Mouse (Mus musculus): ENCODE measurements at regions not wholly inside any gene's neighbourhood (a gene's known extent, or its start where the extent isn't known, plus 50 kb on each side); places are given as distances from the start of the nearest gene placed in this dataset.

DNA sequence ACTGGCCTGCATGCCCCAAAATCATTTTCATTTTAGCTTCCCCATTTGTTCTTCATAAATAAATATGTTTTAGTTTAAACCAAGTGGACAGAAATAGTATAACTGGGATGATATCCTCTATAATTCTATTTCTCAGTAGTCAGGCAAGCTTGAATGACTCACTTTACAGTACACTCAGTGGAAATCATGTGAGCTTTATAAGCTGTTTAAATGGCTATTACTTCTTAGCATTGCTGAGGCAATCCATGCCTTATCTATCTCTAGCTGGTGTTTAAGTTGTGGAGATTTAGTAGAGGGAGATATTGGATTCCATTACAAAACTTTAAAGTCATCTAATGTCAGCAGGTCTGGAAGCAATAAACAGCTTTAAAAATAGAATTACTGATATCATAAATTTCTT lies 553.4 kb downstream of the Hdgfl1 start:
- Histone ChIP-seq H3K36me3 (no peaks in the 10 kb centered on the region), H3K9me3 (no peaks in the 10 kb centered on the region), H3K27ac (no peak overlapping the region), H3K4me2 (no peak overlapping the region), H3K4me3 (no peak overlapping the region), H3K27me3 (no peaks in the 10 kb centered on the region), H3K9ac (no peak overlapping the region), H3K4me1 (no peaks in the 10 kb centered on the region)
- no peak for ATAC-seq (ENCODE audit: borderline replicate concordance, extremely low read depth, low FRiP score, low TSS enrichment)

- H3K4me1 ChIP-seq, result no peaks in the 10 kb centered on the region
- no peaks in the 10 kb centered on the region for H3K36me3 ChIP-seq
- H3K27ac ChIP-seq, result no peak overlapping the region
- H3K9ac ChIP-seq, result no peak overlapping the region
- H3K4me3 ChIP-seq, result no peak overlapping the region
- H3K9me3 ChIP-seq, result no peaks in the 10 kb centered on the region
- ATAC-seq (ENCODE audit: borderline replicate concordance, extremely low read depth, low FRiP score, low TSS enrichment), result no peak
- no peaks in the 10 kb centered on the region for H3K27me3 ChIP-seq
- WGBS, result 67% methylated on average over 1 of the region's 1 CpGs
- H3K4me2 ChIP-seq, result no peak overlapping the region
Observed at GRCm38 (mm10) chr13:26205532-26206105, 564.3 kb downstream of the Hdgfl1 start.

- H3K9me3 ChIP-seq, result no peaks in the 10 kb centered on the region
- H3K27ac ChIP-seq, result no peak overlapping the region
- WGBS, result 68% methylated on average over 4 of the region's 4 CpGs
- H3K9ac ChIP-seq, result no peak overlapping the region
- H3K4me3 ChIP-seq, result no peak overlapping the region
- no peak overlapping the region for H3K4me2 ChIP-seq
- H3K4me1 ChIP-seq, result no peaks in the 10 kb centered on the region
- no peaks in the 10 kb centered on the region for H3K36me3 ChIP-seq
- H3K27me3 ChIP-seq, result no peaks in the 10 kb centered on the region
- no peak for ATAC-seq (ENCODE audit: borderline replicate concordance, extremely low read depth, low FRiP score, low TSS enrichment)
Observed at GRCm38 (mm10) chr13:26194646-26195045, 575.3 kb downstream of the Hdgfl1 start.

GRCm38 (mm10) chr13:26183879-26184278 lies 586.1 kb downstream of the Hdgfl1 start:
- WGBS, result 81% methylated on average over 4 of the region's 4 CpGs
- H3K9me3 ChIP-seq, result no peaks in the 10 kb centered on the region
- H3K36me3 ChIP-seq, result no peaks in the 10 kb centered on the region
- no peaks in the 10 kb centered on the region for H3K4me1 ChIP-seq
- no peak overlapping the region for H3K4me3 ChIP-seq
- no peak overlapping the region for H3K4me2 ChIP-seq
- H3K27me3 ChIP-seq, result no peaks in the 10 kb centered on the region
- no peak overlapping the region for H3K9ac ChIP-seq
- H3K27ac ChIP-seq, result no peak overlapping the region
- no peak for ATAC-seq (ENCODE audit: borderline replicate concordance, extremely low read depth, low FRiP score, low TSS enrichment)

DNA sequence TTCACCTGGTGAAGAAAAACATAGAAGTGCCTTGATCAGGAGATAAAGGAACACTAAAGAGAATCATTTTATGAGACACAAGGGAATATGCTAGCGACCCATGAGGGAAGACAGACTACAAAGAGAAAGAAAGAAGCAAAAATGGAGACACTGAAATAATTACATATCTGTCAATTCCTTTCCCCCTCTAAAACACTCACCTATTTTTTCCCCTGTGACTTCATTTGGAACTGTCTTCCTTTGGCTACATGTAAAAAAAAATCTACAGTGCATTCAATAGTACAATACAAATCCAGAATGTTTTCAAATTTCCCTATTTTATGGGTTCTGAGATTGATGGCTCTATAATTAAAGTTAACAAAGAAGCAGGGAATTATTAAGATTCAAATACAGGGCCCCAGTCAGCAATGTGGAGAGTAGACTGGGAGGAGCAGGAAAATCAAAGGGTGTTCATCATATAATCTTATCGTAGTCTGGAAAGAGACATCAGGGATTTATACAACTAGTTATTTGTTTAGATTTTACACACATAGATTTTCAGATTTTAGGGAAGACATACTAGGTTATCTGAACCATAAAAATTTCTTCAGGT lies 598.0 kb downstream of the Hdgfl1 start:
- 93% methylated on average over 2 of the region's 2 CpGs for WGBS

DNA sequence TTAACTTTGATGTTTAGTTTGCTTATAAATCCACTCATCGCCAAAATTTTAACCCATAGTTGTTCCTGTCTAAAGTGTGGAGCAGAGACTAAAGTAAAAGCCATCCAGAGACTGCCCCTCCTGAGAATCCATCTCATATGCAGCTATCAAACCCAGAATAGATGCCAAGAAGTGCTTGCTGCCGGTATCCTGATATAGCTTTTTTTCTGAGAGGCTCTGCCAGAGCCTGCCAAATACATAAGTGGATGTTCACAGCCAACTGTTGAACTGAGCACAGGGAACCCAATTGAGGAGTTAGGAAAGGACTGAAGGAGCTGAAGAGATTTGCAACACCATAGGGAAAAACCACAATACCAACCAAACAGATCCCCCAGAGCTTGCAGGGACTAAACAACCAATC lies 600.3 kb downstream of the Hdgfl1 start:
- no peak overlapping the region for H3K4me2 ChIP-seq
- no peak for ATAC-seq (ENCODE audit: borderline replicate concordance, extremely low read depth, low FRiP score, low TSS enrichment)
- H3K27ac ChIP-seq, result no peak overlapping the region
- no peaks in the 10 kb centered on the region for H3K9me3 ChIP-seq
- no peak overlapping the region for H3K9ac ChIP-seq
- no peaks in the 10 kb centered on the region for H3K36me3 ChIP-seq
- H3K27me3 ChIP-seq, result no peaks in the 10 kb centered on the region
- no peak overlapping the region for H3K4me3 ChIP-seq
- WGBS, result 27% methylated on average over 2 of the region's 2 CpGs
- no peaks in the 10 kb centered on the region for H3K4me1 ChIP-seq

More for the DNA sequence above, 598.0 kb downstream of the Hdgfl1 start:
- H3K27me3 ChIP-seq, result no peaks in the 10 kb centered on the region
- no peak overlapping the region for H3K27ac ChIP-seq
- no peak for ATAC-seq (ENCODE audit: borderline replicate concordance, extremely low read depth, low FRiP score, low TSS enrichment)
- no peak overlapping the region for H3K4me3 ChIP-seq
- H3K4me2 ChIP-seq, result no peak overlapping the region
- H3K36me3 ChIP-seq, result no peaks in the 10 kb centered on the region
- H3K9me3 ChIP-seq, result no peaks in the 10 kb centered on the region
- no peak overlapping the region for H3K9ac ChIP-seq
- no peaks in the 10 kb centered on the region for H3K4me1 ChIP-seq

GRCm38 (mm10) chr13:26158703-26159102 lies 611.3 kb downstream of the Hdgfl1 start:
- Histone ChIP-seq H3K9me3 (no peaks in the 10 kb centered on the region), H3K27me3 (no peaks in the 10 kb centered on the region), H3K4me1 (peaks cover 11% of the 10 kb centered on the region), H3K4me2 (no peak overlapping the region), H3K36me3 (no peaks in the 10 kb centered on the region), H3K27ac (no peak overlapping the region), H3K4me3 (no peak overlapping the region), H3K9ac (no peak overlapping the region)
- WGBS, result 78% methylated on average over 2 of the region's 2 CpGs
- no peak for ATAC-seq (ENCODE audit: borderline replicate concordance, extremely low read depth, low FRiP score, low TSS enrichment)

DNA sequence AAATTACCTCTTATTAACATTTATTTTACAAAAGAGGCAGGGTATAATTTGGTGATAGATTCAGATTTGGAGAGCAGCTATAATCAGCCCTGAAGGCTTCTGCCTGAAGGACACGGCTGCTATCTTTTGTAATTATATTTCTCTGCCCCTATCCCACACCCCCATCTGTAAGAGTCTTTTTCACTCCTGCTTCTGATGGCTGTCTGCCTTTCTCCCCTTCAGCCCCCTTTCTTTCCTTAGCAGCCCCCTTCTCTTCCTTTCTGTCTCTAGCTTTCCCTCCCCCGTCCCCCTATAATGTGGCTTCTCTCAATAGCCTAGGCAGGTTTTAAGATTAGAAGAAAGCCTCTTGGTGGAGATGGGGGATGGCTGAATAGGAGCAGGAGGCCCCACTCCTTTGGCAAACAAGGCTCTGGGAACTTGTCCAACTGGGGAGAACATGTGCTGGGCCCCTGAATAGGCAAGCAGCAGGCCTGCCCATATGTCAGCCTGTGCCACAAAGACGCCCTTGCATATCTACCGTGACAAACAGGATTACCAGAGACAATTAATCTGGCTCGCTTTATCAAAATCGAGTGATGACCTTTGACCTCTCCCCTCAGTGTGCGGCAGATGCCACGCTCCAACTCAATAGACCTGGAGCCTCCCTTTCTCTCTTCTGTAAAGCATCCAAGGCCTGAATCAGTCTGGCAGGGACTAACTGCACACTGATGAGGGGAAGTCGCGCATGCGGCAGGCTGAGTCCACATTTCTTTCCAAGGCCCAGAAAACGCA lies 615.1 kb downstream of the Hdgfl1 start:
- Histone ChIP-seq H3K4me2 (no peak overlapping the region), H3K4me3 (no peak overlapping the region), H3K4me1 (peaks cover 11% of the 10 kb centered on the region), H3K9ac (no peak overlapping the region), H3K9me3 (no peaks in the 10 kb centered on the region), H3K36me3 (no peaks in the 10 kb centered on the region), H3K27me3 (no peaks in the 10 kb centered on the region), H3K27ac (peak overlapping the region; percentile 77)
- 34% methylated on average over 12 of the region's 12 CpGs for WGBS
- peak; percentile 88 for ATAC-seq (ENCODE audit: borderline replicate concordance, extremely low read depth, low FRiP score, low TSS enrichment)

GRCm38 (mm10) chr13:26154251-26154650 lies 615.7 kb downstream of the Hdgfl1 start:
- Histone ChIP-seq H3K4me1 (peaks cover 11% of the 10 kb centered on the region), H3K27me3 (no peaks in the 10 kb centered on the region), H3K9me3 (no peaks in the 10 kb centered on the region), H3K36me3 (no peaks in the 10 kb centered on the region), H3K4me2 (no peak overlapping the region), H3K4me3 (no peak overlapping the region), H3K9ac (no peak overlapping the region), H3K27ac (peak overlapping the region; percentile 77; the same call in 1 of the 2 replicates)
- no peak for ATAC-seq (ENCODE audit: borderline replicate concordance, extremely low read depth, low FRiP score, low TSS enrichment)
- WGBS, result 41% methylated on average over 1 of the region's 1 CpGs

GRCm38 (mm10) chr13:26153093-26153492 lies 616.9 kb downstream of the Hdgfl1 start:
- Histone ChIP-seq H3K27ac (no peak overlapping the region), H3K4me2 (no peak overlapping the region), H3K4me3 (no peak overlapping the region), H3K9me3 (no peaks in the 10 kb centered on the region), H3K36me3 (no peaks in the 10 kb centered on the region), H3K4me1 (peaks cover 11% of the 10 kb centered on the region), H3K27me3 (no peaks in the 10 kb centered on the region), H3K9ac (no peak overlapping the region)
- 85% methylated on average over 2 of the region's 2 CpGs for WGBS
- ATAC-seq (ENCODE audit: borderline replicate concordance, extremely low read depth, low FRiP score, low TSS enrichment), result no peak

DNA sequence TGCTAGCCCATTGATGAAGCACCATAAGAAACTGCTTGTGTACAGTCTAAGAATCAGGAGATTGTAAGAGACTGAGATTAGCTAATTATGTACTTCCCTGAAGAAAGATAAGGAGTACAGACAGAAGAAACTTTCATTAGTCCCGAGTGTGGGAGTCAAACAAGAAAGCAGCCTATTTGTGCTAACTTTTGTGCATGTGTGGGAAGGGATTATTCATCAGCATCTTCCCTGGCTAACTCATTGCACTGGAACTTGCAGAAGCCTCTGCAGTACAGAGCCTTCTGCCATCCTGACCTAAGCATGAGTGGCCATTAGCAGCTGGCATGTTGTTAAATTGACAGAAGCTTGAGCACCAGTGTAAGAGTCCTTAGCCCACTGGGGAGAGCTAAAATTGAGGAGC lies 619.5 kb downstream of the Hdgfl1 start:
- Histone ChIP-seq H3K4me1 (peaks cover 11% of the 10 kb centered on the region), H3K4me3 (no peak overlapping the region), H3K36me3 (no peaks in the 10 kb centered on the region), H3K4me2 (no peak overlapping the region), H3K27ac (0 out of 2 replicates have a peak overlapping the region, but pooled peaks have one; percentile 32), H3K9ac (no peak overlapping the region), H3K27me3 (no peaks in the 10 kb centered on the region), H3K9me3 (no peaks in the 10 kb centered on the region)
- no peak for ATAC-seq (ENCODE audit: borderline replicate concordance, extremely low read depth, low FRiP score, low TSS enrichment)
- WGBS, result 30% methylated on average over 1 of the region's 1 CpGs

DNA sequence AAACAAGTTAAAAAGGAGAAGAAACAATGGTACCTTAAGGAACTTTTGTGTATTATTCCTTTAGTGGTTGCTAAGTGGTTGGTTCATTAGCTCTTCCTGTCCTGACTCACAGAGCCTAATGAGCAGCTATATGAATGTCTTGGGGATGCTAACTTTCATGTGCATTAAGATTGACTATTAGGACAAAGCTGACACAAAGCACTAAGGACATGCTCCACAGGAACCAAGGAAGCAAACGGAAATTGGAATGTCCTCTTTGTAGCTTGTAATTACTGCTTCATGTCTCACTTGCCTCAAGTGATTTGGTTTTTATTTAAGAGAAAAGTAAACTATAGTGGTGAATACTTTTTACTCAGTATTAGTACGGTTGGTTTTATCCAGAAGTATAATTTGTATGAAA lies 627.2 kb downstream of the Hdgfl1 start:
- Histone ChIP-seq H3K4me3 (no peak overlapping the region), H3K4me1 (no peaks in the 10 kb centered on the region), H3K27me3 (no peaks in the 10 kb centered on the region), H3K4me2 (no peak overlapping the region), H3K9me3 (no peaks in the 10 kb centered on the region), H3K27ac (no peak overlapping the region), H3K9ac (no peak overlapping the region), H3K36me3 (no peaks in the 10 kb centered on the region)
- ATAC-seq (ENCODE audit: borderline replicate concordance, extremely low read depth, low FRiP score, low TSS enrichment), result no peak
- 85% methylated on average over 2 of the region's 2 CpGs for WGBS

Measured in lung, embryonic 15.5 days (tissue).